Mouse (Mus musculus): ENCODE data around the gene Krtap28-10. TPM values are rescaled to one million over a fixed set of nuclear protein-coding genes. Genes with fewer than 3 reads are reported as not detected.
"Not testable (repeated sequence)": the region's sequence is repeated elsewhere in the genome, so short reads cannot be mapped to it uniquely, and the experiment has no call there.

Krtap28-10 gene
- polyA plus RNA-seq, 1 experiment from 2014 or later: not detected

DNA sequence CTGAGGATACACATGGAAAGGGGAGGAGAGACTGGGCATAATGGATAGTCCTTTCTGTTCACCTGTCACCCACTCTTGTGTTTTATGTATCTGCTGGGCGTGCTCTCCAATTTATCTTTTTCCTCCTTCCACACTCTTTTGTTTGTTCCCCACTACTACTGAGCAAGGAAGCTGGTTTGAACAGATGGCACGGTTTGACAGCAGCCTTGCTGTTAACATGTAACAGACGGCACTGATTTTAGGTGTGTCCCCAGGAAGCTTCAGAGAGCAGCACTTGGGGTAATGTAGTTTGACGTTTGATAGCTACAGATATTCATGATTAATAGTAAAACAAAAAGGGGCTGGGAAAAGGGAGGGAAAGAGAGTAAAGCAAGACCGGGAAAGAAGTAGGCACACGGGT is 34.8 kb downstream of the Krtap28-10 start:
- Histone ChIP-seq H3K4me3 (replicated peaks) (no peak overlapping the region), H3K27me3 (no peaks in the 10 kb centered on the region), H3K9ac (no peak overlapping the region), H3K36me3 (replicated peaks) (no peaks in the 10 kb centered on the region), H3K4me2 (no peak overlapping the region), H3K9me3 (replicated peaks) (no peaks in the 10 kb centered on the region), H3K27ac (replicated peaks) (no peak overlapping the region), H3K4me1 (replicated peaks) (no peaks in the 10 kb centered on the region)
- 49% methylated on average over 6 of the region's 6 CpGs for WGBS (ENCODE audit: insufficient replicate concordance)
- no peak for ATAC-seq (ENCODE audit: insufficient read depth)

DNA sequence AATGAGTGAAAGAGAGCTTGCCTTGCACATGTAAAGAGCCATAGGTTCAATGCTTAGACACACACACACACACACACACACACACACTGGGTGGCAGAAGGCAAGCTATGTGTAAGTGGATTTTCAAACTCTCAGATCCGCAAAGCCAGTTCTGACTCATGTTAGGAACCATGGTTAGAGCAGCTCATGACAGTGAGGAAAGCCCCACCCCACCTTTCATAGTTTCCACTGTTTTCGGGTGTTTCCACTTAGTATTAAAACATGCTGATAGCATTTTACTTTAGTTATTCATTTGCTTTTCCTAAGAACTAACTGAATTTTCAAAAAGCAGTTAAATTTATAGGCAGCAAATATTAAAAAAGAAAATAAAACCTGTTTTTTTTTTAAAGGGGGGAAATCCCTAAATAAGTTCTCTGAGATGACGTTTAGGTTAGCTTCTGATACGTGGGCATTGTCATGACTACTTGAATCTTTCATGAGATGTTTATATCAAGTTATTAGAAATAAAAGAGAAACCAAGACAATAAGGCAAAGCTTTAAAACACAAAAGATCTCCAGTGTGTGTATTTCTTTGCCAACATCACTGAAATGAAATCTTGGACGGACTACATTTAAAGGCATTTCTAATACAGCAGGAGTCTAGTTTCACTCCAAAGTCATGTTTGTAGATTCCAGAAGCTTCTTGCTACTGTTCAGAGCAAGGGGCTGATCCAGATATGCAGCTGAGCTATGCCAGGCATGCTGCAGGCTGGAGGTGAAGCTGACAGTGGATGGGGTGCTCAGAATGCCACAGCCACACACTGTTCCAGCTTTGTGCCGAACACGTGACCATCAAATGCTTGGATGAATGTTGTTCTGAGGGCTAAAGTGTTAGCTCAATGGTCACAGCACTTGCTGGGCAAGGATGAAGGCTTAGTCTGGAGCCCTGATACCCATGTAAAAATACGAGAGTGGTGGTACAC is 35.8 kb downstream of the Krtap28-10 start:
- WGBS (ENCODE audit: insufficient replicate concordance): 58% methylated on average over 8 of the region's 8 CpGs
- ATAC-seq (ENCODE audit: insufficient read depth): no peak
- Histone ChIP-seq H3K4me2 (no peak overlapping the region), H3K27me3 (no peaks in the 10 kb centered on the region), H3K9ac (no peak overlapping the region), H3K4me3 (replicated peaks) (no peak overlapping the region), H3K27ac (replicated peaks) (no peak overlapping the region), H3K36me3 (replicated peaks) (no peaks in the 10 kb centered on the region), H3K9me3 (replicated peaks) (no peaks in the 10 kb centered on the region), H3K4me1 (replicated peaks) (no peaks in the 10 kb centered on the region)

DNA sequence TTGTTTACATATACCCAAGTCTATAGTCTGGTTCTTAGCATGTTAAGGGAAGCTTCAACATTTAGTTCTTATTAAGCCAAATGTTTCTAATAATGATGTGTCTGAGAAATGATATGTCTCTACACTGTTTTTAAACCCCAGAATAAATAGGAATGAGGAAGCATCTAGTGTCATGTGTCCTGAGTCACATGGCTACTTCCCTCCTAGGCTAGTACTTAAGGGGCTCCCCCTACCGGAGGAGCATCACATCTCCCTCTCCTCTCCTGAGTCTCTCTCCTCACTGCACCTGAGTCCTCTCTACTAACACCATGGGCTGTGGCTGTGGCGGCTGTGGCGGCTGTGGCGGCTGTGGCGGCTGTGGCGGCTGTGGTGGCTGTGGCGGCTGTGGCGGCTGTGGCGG is 42.0 kb downstream of the Krtap28-10 start, which contains the start of gene Gm47959:
Gm47959 (plus strand) TSS at position 243 of the 400 bp plus-strand sequence.
- not testable (repeated sequence) for ATAC-seq (ENCODE audit: insufficient read depth); H3K9me3 ChIP-seq (replicated peaks); H3K36me3 ChIP-seq (replicated peaks); H3K4me1 ChIP-seq (replicated peaks); H3K9ac ChIP-seq; H3K27me3 ChIP-seq; H3K4me2 ChIP-seq; H3K27ac ChIP-seq (replicated peaks); H3K4me3 ChIP-seq (replicated peaks)
- 86% methylated on average over 9 of the region's 9 CpGs for WGBS (ENCODE audit: insufficient replicate concordance)

- Histone ChIP-seq H3K4me1 (replicated peaks) (no peaks in the 10 kb centered on the region), H3K27me3 (no peaks in the 10 kb centered on the region), H3K9ac (no peak overlapping the region), H3K27ac (replicated peaks) (no peak overlapping the region), H3K4me3 (replicated peaks) (no peak overlapping the region), H3K4me2 (no peak overlapping the region), H3K36me3 (replicated peaks) (no peaks in the 10 kb centered on the region), H3K9me3 (replicated peaks) (no peaks in the 10 kb centered on the region)
- no peak for ATAC-seq (ENCODE audit: insufficient read depth)
- 67% methylated on average over 3 of the region's 3 CpGs for WGBS (ENCODE audit: insufficient replicate concordance)
Observed at GRCm38 (mm10) chr1:82993947-82994346, 48.3 kb downstream of the Krtap28-10 start.

DNA sequence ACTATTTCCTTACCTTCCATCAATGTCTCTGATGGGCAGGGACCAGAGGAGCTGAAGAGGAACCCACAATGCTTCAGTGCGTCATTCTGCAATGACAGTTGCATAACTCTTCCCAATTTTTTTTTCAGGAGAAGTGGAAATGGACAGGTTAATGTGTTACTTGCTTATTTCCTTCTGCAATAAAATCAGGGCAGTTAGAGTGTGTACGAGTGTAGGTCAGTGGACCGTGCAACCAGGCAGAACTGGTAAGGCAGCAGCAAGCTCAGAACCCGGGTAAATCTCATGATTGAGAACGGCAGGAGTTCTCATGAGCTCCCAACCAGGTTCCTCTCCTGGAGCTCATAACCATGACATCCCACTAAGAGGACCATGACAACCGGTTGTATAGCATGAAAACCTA is 50.2 kb downstream of the Krtap28-10 start:
- Histone ChIP-seq H3K4me3 (replicated peaks) (no peak overlapping the region), H3K4me2 (no peak overlapping the region), H3K27me3 (no peaks in the 10 kb centered on the region), H3K9ac (no peak overlapping the region), H3K9me3 (replicated peaks) (no peaks in the 10 kb centered on the region), H3K36me3 (replicated peaks) (no peaks in the 10 kb centered on the region), H3K4me1 (replicated peaks) (no peaks in the 10 kb centered on the region), H3K27ac (replicated peaks) (no peak overlapping the region)
- no peak for ATAC-seq (ENCODE audit: insufficient read depth)
- 65% methylated on average over 6 of the region's 6 CpGs for WGBS (ENCODE audit: insufficient replicate concordance)

- no peak overlapping the region for H3K9ac ChIP-seq
- H3K27me3 ChIP-seq: no peaks in the 10 kb centered on the region
- H3K4me1 ChIP-seq (replicated peaks): no peaks in the 10 kb centered on the region
- no peak overlapping the region for H3K4me3 ChIP-seq (replicated peaks)
- no peaks in the 10 kb centered on the region for H3K9me3 ChIP-seq (replicated peaks)
- H3K36me3 ChIP-seq (replicated peaks): no peaks in the 10 kb centered on the region
- ATAC-seq (ENCODE audit: insufficient read depth): no peak
- 67% methylated on average over 3 of the region's 3 CpGs for WGBS (ENCODE audit: insufficient replicate concordance)
- no peak overlapping the region for H3K27ac ChIP-seq (replicated peaks)
- H3K4me2 ChIP-seq: no peak overlapping the region
Observed at GRCm38 (mm10) chr1:82991596-82991995, 50.7 kb downstream of the Krtap28-10 start.

Other genes with a start within 250 kb of the Krtap28-10 start
- 46.3 and 46.5 TPM in 2 replicates for gene Agfg1, start 203.0 kb downstream of the Krtap28-10 start, polyA plus RNA-seq (2015; fragmentation: Nextera tagmentation; extraction: Ambion mirVana)
- 0.15 and 0.29 TPM in 2 replicates for gene A030005L19Rik, start 129.2 kb downstream of the Krtap28-10 start, polyA plus RNA-seq (2015; fragmentation: Nextera tagmentation; extraction: Ambion mirVana)
- not detected in 2 replicates for gene A030014E15Rik, start 117.6 kb downstream of the Krtap28-10 start, polyA plus RNA-seq (2015; fragmentation: Nextera tagmentation; extraction: Ambion mirVana)
- gene Gm6217, start 111.1 kb downstream of the Krtap28-10 start, polyA plus RNA-seq (2015; fragmentation: Nextera tagmentation; extraction: Ambion mirVana): not detected in 2 replicates
- not detected in 2 replicates for gene A030003K21Rik, start 99.1 kb downstream of the Krtap28-10 start, polyA plus RNA-seq (2015; fragmentation: Nextera tagmentation; extraction: Ambion mirVana)
- not detected in 2 replicates for gene Gm7544, start 86.5 kb downstream of the Krtap28-10 start, polyA plus RNA-seq (2015; fragmentation: Nextera tagmentation; extraction: Ambion mirVana)
- not detected in 2 replicates for gene Gm47955, start 82.2 kb downstream of the Krtap28-10 start, polyA plus RNA-seq (2015; fragmentation: Nextera tagmentation; extraction: Ambion mirVana)
- not detected in 2 replicates for gene Gm47959, start 41.9 kb downstream of the Krtap28-10 start, polyA plus RNA-seq (2015; fragmentation: Nextera tagmentation; extraction: Ambion mirVana)
- gene Slc19a3, start 4.0 kb downstream of the Krtap28-10 start, polyA plus RNA-seq (2015; fragmentation: Nextera tagmentation; extraction: Ambion mirVana): 0.05 TPM in 1 of 2 replicates, not detected in the other
- not detected in 2 replicates for gene Gm47969, start 2.5 kb upstream of the Krtap28-10 start, polyA plus RNA-seq (2015; fragmentation: Nextera tagmentation; extraction: Ambion mirVana)
- not detected in 2 replicates for gene A030005K14Rik, start 16.9 kb upstream of the Krtap28-10 start, polyA plus RNA-seq (2015; fragmentation: Nextera tagmentation; extraction: Ambion mirVana)
- gene Krtap28-13, start 18.4 kb upstream of the Krtap28-10 start, polyA plus RNA-seq (2015; fragmentation: Nextera tagmentation; extraction: Ambion mirVana): not detected in 2 replicates
- gene Ccl20, start 74.3 kb upstream of the Krtap28-10 start, polyA plus RNA-seq (2015; fragmentation: Nextera tagmentation; extraction: Ambion mirVana): not detected in 2 replicates
- gene Daw1, start 117.3 kb upstream of the Krtap28-10 start, polyA plus RNA-seq (2015; fragmentation: Nextera tagmentation; extraction: Ambion mirVana): not detected in 2 replicates

Data from liver, embryonic 15.5 days (tissue).